In the genomic region with DNA sequence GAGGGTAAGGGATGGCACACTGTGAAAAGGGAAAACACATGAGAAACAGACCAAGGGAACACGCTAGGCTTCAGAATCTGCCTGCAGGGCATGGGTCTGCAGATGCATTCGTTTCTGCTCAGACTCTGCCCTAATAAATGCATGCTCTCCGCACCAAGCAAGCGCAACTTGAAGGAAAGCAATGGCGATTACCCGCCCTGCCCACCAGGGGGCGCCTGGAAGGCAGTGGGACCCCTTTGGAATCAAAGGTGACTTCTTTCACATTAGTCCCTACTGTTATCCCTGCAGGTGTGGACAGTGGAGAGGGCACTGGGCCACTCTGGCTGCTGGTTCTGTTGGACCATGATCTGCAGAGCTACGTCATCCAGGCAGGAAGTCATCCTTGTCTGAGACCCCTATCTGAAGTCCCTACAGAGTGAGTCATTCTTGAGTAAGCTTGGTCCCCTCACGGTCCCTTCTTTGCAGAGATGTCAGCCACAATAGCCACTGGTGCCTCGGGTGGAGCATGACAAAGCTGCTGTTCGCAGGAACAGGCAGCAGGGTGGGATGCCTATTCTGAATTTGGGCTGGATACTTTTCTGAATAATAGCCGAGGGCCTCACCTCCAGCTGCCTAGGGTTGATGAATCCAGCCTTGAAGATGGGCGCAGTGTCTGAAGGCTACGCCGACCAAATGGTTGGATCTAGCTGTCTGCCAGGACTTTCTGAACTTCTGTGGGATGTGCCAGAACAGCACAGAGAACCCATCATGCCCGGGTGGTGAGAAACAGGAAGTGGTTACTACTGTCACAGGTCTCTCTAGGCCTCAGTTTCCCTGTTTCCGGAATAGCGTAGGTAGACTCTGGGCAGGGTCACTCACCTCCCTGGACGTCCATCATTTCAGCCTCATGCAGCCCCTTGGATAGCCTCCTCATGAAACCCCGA, we compare ENCODE assay signal across 10 mouse cellular contexts. TPM values are rescaled to one million over a fixed set of nuclear protein-coding genes. Genes with fewer than 3 reads are reported as not detected.
A peak's percentile ranks its signal among the peaks of the same experiment; 100 is the strongest.
DNase-seq lines count a peak whose midpoint lies in the region; ATAC-seq and TF ChIP-seq lines count a peak whose summit lies in the region.
"Had no signal": no experiment of that assay in that cellular context is flagged by ENCODE, and none has a peak within 500 bp of the region (broad histone marks: within the 10 kb centered on the region; RNA-seq: fewer than 3 reads in every experiment).

No protein-coding gene starts in this region.

- H3K36me3 ChIP-seq in heart, embryonic 16.5 days (ENCODE audit: control insufficient read depth, insufficient read depth), result peaks cover 3% of the 10 kb centered on the region
- peaks cover 7% of the 10 kb centered on the region for H3K36me3 ChIP-seq in limb, embryonic 14.5 days (ENCODE audit: control insufficient read depth, insufficient read depth, low read length)
- H3K36me3 ChIP-seq in small intestine, adult 2 months (ENCODE audit: control insufficient read depth, insufficient read depth, low read length), result no peaks in the 10 kb centered on the region
- H3K36me3 ChIP-seq: neural tube, embryonic 12.5 days had no signal

- 49% methylated on average over 20 of the region's 20 CpGs for WGBS in heart, embryonic 16.5 days
- WGBS in limb, embryonic 14.5 days, result 50% methylated on average over 20 of the region's 20 CpGs
- WGBS in small intestine, adult 2 months, result 55% methylated on average over 20 of the region's 20 CpGs

- no peak for TF ChIP-seq POLR2A in limb, embryonic 14.5 days (IDR thresholded peaks at IDR 0.05; ENCODE audit: borderline replicate concordance, extremely low read depth, insufficient read depth, insufficient read length)
- no peak for TF ChIP-seq POLR2A in small intestine, adult 2 months (IDR thresholded peaks at IDR 0.05; ENCODE audit: low read depth, low read length)

- H3K4me1 ChIP-seq in heart, embryonic 16.5 days (ENCODE audit: control insufficient read depth, insufficient read depth, low read length), result peaks cover 29% of the 10 kb centered on the region
- peaks cover 30% of the 10 kb centered on the region for H3K4me1 ChIP-seq in limb, embryonic 14.5 days (ENCODE audit: control insufficient read depth, insufficient read depth, low read length)
- peaks cover 15% of the 10 kb centered on the region for H3K4me1 ChIP-seq in small intestine, adult 2 months (ENCODE audit: control insufficient read depth, insufficient read depth, insufficient read length, low read length)

- H3K4me3 ChIP-seq in heart, embryonic 16.5 days (ENCODE audit: low read length), result no peak overlapping the region
- H3K4me3 ChIP-seq in limb, embryonic 14.5 days (replicated peaks; ENCODE audit: low read length), result no peak overlapping the region
- H3K4me3 ChIP-seq in small intestine, adult 2 months (ENCODE audit: low read depth, low read length), result no peak overlapping the region
- H3K4me3 ChIP-seq: erythroblast, embryonic 14.5 days; neural tube, embryonic 12.5 days had no signal

- H3K9ac ChIP-seq in heart, embryonic 16.5 days (ENCODE audit: low read length), result no peak overlapping the region; the same call in 1 of the 2 replicates
- no peak overlapping the region for H3K9ac ChIP-seq in limb, embryonic 14.5 days (ENCODE audit: low read depth, low read length, severe bottlenecking)
- H3K9ac ChIP-seq: neural tube, embryonic 12.5 days had no signal

- no peaks in the 10 kb centered on the region for H3K27me3 ChIP-seq in heart, embryonic 16.5 days (ENCODE audit: control insufficient read depth, insufficient read depth, low read length)
- no peaks in the 10 kb centered on the region for H3K27me3 ChIP-seq in limb, embryonic 14.5 days (ENCODE audit: control insufficient read depth, insufficient read depth, low read length)
- no peaks in the 10 kb centered on the region for H3K27me3 ChIP-seq in small intestine, adult 2 months (ENCODE audit: control insufficient read depth, insufficient read depth, low read length)
- H3K27me3 ChIP-seq: neural tube, embryonic 12.5 days had no signal

- H3K4me2 ChIP-seq in heart, embryonic 16.5 days (ENCODE audit: low read depth, low read length), result no peak overlapping the region
- no peak overlapping the region for H3K4me2 ChIP-seq in limb, embryonic 14.5 days (replicated peaks; ENCODE audit: low read depth, low read length, severe bottlenecking)
- H3K4me2 ChIP-seq: neural tube, embryonic 12.5 days had no signal

- no peaks in the 10 kb centered on the region for H3K9me3 ChIP-seq in heart, embryonic 16.5 days (replicated peaks; ENCODE audit: control insufficient read depth, low read length)
- H3K9me3 ChIP-seq in limb, embryonic 14.5 days (ENCODE audit: control insufficient read depth, low read length), result no peaks in the 10 kb centered on the region
- H3K9me3 ChIP-seq: neural tube, embryonic 12.5 days had no signal

- peak; percentile 66 for ATAC-seq in CD4-positive, CD25-positive, alpha-beta regulatory T cell, adult 4 months
- no peak; the same call in 1 of the 2 replicates for ATAC-seq in heart, embryonic 16.5 days (replicated peaks; ENCODE audit: extremely low read depth, insufficient read depth, low FRiP score)
- ATAC-seq in limb, embryonic 14.5 days (ENCODE audit: low FRiP score, low read depth), result no peak

- DNase-seq in heart, adult 11 months, result peak; percentile 94
- no peak for DNase-seq in heart, adult 8-10 months (ENCODE audit: low spot score)
- DNase-seq in c-Kit-negative CD71-positive TER-119-positive erythroid progenitor cells, embryonic 14.5 days (ENCODE audit: low read depth, low spot score), result peak; percentile 12
- DNase-seq in limb, embryonic 14.5 days (ENCODE audit: low spot score), result peak; percentile 55
- no peak for DNase-seq in left cerebral cortex, adult 8-10 months (ENCODE audit: low spot score in 2 of 2)

- peak; percentile 96; the same call in 1 of the 2 replicates for TF ChIP-seq CTCF in small intestine, adult 2 months (IDR thresholded peaks at IDR 0.05; ENCODE audit: extremely low read depth, insufficient read length, insufficient replicate concordance, low read depth, low read length)

- H3K27ac ChIP-seq in heart, embryonic 16.5 days (ENCODE audit: low read length), result peak overlapping the region; percentile 76
- 0 out of 2 replicates have a peak overlapping the region, but pooled peaks have one; percentile 3 for H3K27ac ChIP-seq in limb, embryonic 14.5 days (replicated peaks; ENCODE audit: low read depth, low read length)
- no peak overlapping the region for H3K27ac ChIP-seq in small intestine, adult 2 months (ENCODE audit: insufficient read depth, low read depth, low read length)
- H3K27ac ChIP-seq: neural tube, embryonic 12.5 days had no signal

RNA-seq across cellular contexts. Expression of gene Ppif, which starts 32.5 kb away (rescaled TPM):
- total RNA-seq in heart, adult 8-10 months (2022), result 100 to 1,000 TPM; 300 to 329 (median 307) TPM
- 10 to 100 TPM; 22.0 to 27.0 TPM for polyA plus RNA-seq in CD4-positive, CD25-positive, alpha-beta regulatory T cell, adult 4 months (2017; shearing (Covaris generic))
- 118 and 121 TPM in 2 replicates for polyA plus RNA-seq in heart, embryonic 16.5 days (2015; fragmentation: Nextera tagmentation; extraction: Ambion mirVana)
- 67.1 and 79.9 TPM in 2 replicates for polyA plus RNA-seq in limb, embryonic 14.5 days (2012; rRNA removed)
- 27.3 and 28.9 TPM in 2 replicates for polyA plus RNA-seq in limb, embryonic 14.5 days (2014; fragmentation: Nextera tagmentation; extraction: Ambion mirVana)
- 66.8 and 80.1 TPM in 2 replicates for polyA plus RNA-seq in small intestine, adult 2 months (2012; rRNA removed)
- total RNA-seq in left cerebral cortex, adult 8-10 months (2022), result 10 to 100 TPM; 25.5 to 26.8 (median 26.5) TPM

RNA-seq across cellular contexts. Expression of gene Zcchc24, which starts 42.4 kb away (rescaled TPM):
- 10 to 100 TPM; 28.3 to 37.1 (median 32.0) TPM for total RNA-seq in heart, adult 8-10 months (2022)
- polyA plus RNA-seq in CD4-positive, CD25-positive, alpha-beta regulatory T cell, adult 4 months (2017; shearing (Covaris generic)), result 1 to 10 TPM in 1 of 2 experiments, under 1 TPM in 1; 0.84 to 1.3 TPM
- 19.5 and 25.5 TPM in 2 replicates for polyA plus RNA-seq in heart, embryonic 16.5 days (2015; fragmentation: Nextera tagmentation; extraction: Ambion mirVana)
- polyA plus RNA-seq in limb, embryonic 14.5 days (2012; rRNA removed), result 52.7 and 58.0 TPM in 2 replicates
- 45.1 and 49.3 TPM in 2 replicates for polyA plus RNA-seq in limb, embryonic 14.5 days (2014; fragmentation: Nextera tagmentation; extraction: Ambion mirVana)
- 9.0 and 10.1 TPM in 2 replicates for polyA plus RNA-seq in small intestine, adult 2 months (2012; rRNA removed)
- 10 to 100 TPM; 51.5 to 58.0 (median 54.4) TPM for total RNA-seq in left cerebral cortex, adult 8-10 months (2022)

Comparison
In these comparisons a context has a peak if more than half of its experiments do, and no peak if none do; other contexts are left out.
1. DNase-seq: peak in heart, adult 11 months (single experiment), c-Kit-negative CD71-positive TER-119-positive erythroid progenitor cells, embryonic 14.5 days (single experiment) and limb, embryonic 14.5 days (single experiment); none in heart, adult 8-10 months (single experiment) and left cerebral cortex, adult 8-10 months (0 of 2).